Mouse (Mus musculus) lung, postnatal 0 days (tissue): ENCODE data around the gene Scaf1. TPM values are rescaled to one million over a fixed set of nuclear protein-coding genes. Genes with fewer than 3 reads are reported as not detected.
A peak's percentile ranks its signal among the peaks of the same experiment; 100 is the strongest.

ENCODE experiments used
- ATAC-seq: fragments of 200-750 bp; cut with Nextera tagmentation; 2 replicates; pipeline ENCODE4 v1.8.0; 2017; ENCODE audit warnings: moderate library complexity
- DNase-seq: peaks from one replicate; pipeline ENCODE4 v3.0.0-alpha.2; 2016; ENCODE audit warnings: low spot score
- H3K27ac ChIP-seq: fragments of 300-500 bp; sonication (generic); 2 replicates; pipeline ENCODE4 v1.5.1; 2014; ENCODE audit warnings: antibody characterized with exemption, mild to moderate bottlenecking, low read length, mixed read lengths
- H3K27me3 ChIP-seq: fragments of 300-500 bp; sonication (generic); replicated peaks from 2 replicates; pipeline ENCODE4 v1.6.1; 2014; ENCODE audit warnings: low read length, mixed read lengths; ENCODE audit not compliant: insufficient read depth
- H3K36me3 ChIP-seq: fragments of 300-500 bp; sonication (generic); 2 replicates; pipeline ENCODE4 v1.6.1; 2014; ENCODE audit warnings: low read length, mixed read lengths; ENCODE audit not compliant: insufficient read depth
- H3K4me1 ChIP-seq: fragments of 300-500 bp; sonication (generic); 2 replicates; pipeline ENCODE4 v1.6.1; 2014; ENCODE audit warnings: antibody characterized with exemption, low read depth, low read length, mixed read lengths; ENCODE audit not compliant: insufficient read depth
- H3K4me2 ChIP-seq: fragments of 300-500 bp; sonication (generic); replicated peaks from 2 replicates; pipeline ENCODE4 v1.6.1; 2014; ENCODE audit warnings: low read depth, mild to moderate bottlenecking, low read length, moderate library complexity, mixed read lengths
- H3K4me3 ChIP-seq: fragments of 300-500 bp; sonication (generic); 2 replicates; pipeline ENCODE4 v1.5.1; 2014; ENCODE audit warnings: low read depth, low read length
- H3K9ac ChIP-seq: fragments of 300-500 bp; sonication (generic); replicated peaks from 2 replicates; pipeline ENCODE4 v1.6.1; 2014; ENCODE audit warnings: low read depth, mild to moderate bottlenecking
- H3K9me3 ChIP-seq: fragments of 300-500 bp; sonication (generic); 2 replicates; pipeline ENCODE4 v1.6.1; 2016; ENCODE audit warnings: low read length, mixed read lengths
- CTCF ChIP-seq: IDR thresholded peaks from 2 replicates; pipeline ENCODE4 v1.5.1; 2016; ENCODE audit warnings: antibody characterized with exemption, mild to moderate bottlenecking
- EP300 ChIP-seq: IDR thresholded peaks from 2 replicates; pipeline ENCODE4 v1.6.1; 2016; ENCODE audit warnings: antibody characterized with exemption, mild to moderate bottlenecking, control low read depth
- WGBS: fragments of 180-500 bp; shearing (Covaris S2); extraction: QIAGEN DNeasy Blood & Tissue Kit; methylation state at CpG from one replicate; pipeline ENCODE4 v1.1.7; 2014; 5-methylcytosine and 5-hydroxymethylcytosine counted together
- polyA plus RNA-seq: library from polyadenylated mRNA; unstranded; fragments of >200 nt; fragmentation: Nextera tagmentation; extraction: Ambion mirVana; gene quantifications from 2 replicates; pipeline ENCODE4 v1.2.1, GENCODE M21; 2015

Scaf1 gene
- polyA plus RNA-seq, 1 experiment from 2014 or later: 18.1 TPM

DNA sequence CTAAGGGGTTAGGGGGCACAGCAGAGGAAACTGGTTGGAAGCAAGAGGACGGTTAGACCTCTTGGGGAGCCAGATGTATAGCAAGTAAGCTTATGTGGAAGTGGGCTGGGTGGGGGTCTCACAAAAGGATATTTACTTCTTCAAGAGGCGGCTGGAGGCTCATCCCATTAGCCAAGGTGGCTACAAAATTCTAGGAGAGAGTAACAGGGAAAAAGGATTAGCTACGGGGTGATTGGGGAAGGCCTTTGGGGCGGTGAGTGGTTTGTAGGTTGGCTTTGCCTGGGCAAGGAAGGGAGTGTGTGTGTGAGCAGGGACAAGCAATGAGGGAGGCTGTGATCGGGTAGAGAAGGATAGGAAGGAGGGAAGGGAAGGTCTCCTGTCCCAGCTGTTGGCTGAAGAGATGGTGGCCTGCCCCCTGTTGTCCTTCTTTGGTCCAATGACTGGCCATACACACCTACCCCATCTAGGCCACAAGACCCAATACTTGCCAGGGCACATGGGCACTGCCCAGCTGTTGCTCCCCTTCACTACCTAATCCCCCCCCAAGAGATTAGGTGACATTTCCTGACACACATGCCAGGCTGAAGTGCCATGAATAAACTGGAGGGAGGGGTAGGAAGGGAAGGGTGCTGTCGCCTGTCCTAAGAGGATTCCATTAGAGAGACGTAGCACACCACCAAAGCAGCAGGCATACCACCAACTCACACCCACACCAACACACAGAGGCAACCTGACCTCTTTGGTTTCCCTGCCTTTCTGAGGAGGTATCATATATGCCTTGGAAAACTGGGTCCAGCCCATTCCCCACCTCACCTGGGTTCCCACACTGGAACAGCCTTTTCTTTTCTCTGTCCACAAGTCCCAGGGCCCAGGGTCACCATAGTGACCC lies 32.0 kb downstream of the Scaf1 start:
- Histone ChIP-seq H3K36me3 (0 out of 2 replicates have a peak, but pooled peaks cover 18% of the 10 kb centered on the region), H3K27me3 (no peaks in the 10 kb centered on the region), H3K27ac (no peak overlapping the region), H3K4me1 (no peaks in the 10 kb centered on the region; the same call in 1 of the 2 replicates), H3K9me3 (no peaks in the 10 kb centered on the region), H3K4me3 (no peak overlapping the region), H3K4me2 (no peak overlapping the region), H3K9ac (no peak overlapping the region)
- DNase-seq: no peak
- no peak for ATAC-seq
- WGBS: 66% methylated on average over 7 of the region's 7 CpGs
- TF ChIP-seq CTCF: no peak
- TF ChIP-seq EP300: no peak

DNA sequence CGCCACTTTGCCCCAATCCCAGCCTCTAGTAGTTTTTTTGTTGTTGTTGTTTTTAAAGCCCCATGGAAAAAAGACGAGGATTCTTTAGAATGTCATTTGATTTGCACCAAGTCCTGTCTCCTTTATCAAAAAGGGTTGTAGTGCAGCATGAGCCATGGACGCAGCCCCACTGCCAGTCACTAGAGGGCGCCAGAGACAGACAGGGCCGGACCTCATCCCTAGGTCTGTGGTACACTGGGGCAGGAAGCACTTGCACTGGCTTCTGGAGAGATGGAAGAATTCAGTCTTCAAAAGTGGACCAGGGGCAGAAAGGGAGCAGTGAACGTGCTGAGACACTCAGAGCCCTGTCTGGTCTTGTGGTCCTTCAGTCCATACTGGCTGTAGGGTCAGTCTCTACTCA lies 33.1 kb downstream of the Scaf1 start:
- DNase-seq (peak; percentile 87), ATAC-seq (no peak)
- Histone ChIP-seq H3K4me3 (no peak overlapping the region), H3K9me3 (no peaks in the 10 kb centered on the region), H3K36me3 (peaks cover 18% of the 10 kb centered on the region; the same call in 1 of the 2 replicates), H3K4me2 (no peak overlapping the region), H3K9ac (no peak overlapping the region), H3K27me3 (no peaks in the 10 kb centered on the region), H3K4me1 (no peaks in the 10 kb centered on the region; the same call in 1 of the 2 replicates), H3K27ac (no peak overlapping the region)
- TF ChIP-seq CTCF (peak; percentile 98), EP300 (no peak)
- 24% methylated on average over 6 of the region's 6 CpGs for WGBS

DNA sequence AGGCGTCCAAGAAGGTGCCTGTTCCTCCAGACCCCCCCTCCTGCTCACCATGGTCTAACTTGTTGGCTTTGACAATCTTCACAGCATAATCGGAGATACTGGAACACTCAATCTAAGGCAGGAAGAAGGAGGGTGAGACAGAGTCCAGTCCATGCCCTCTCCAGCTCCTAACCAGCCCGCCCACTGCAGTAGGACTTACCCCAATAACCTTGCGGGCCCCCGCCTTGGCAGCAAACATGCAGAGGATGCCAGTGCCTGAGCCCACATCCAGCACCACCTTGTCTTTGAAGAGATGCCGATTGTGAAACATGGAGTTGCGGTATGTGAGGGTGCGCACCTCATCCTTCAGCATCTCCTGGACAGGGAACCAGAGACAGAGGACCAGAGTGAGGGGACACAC lies 34.6 kb downstream of the Scaf1 start:
- TF ChIP-seq EP300 (no peak), CTCF (no peak)
- no peak overlapping the region for H3K27ac ChIP-seq
- peaks cover 22% of the 10 kb centered on the region for H3K36me3 ChIP-seq
- no peaks in the 10 kb centered on the region for H3K27me3 ChIP-seq
- 97% methylated on average over 8 of the region's 8 CpGs for WGBS
- no peaks in the 10 kb centered on the region for H3K9me3 ChIP-seq
- no peak overlapping the region for H3K4me3 ChIP-seq
- H3K9ac ChIP-seq: no peak overlapping the region
- ATAC-seq (no peak), DNase-seq (no peak)
- no peaks in the 10 kb centered on the region for H3K4me1 ChIP-seq
- H3K4me2 ChIP-seq: no peak overlapping the region

DNA sequence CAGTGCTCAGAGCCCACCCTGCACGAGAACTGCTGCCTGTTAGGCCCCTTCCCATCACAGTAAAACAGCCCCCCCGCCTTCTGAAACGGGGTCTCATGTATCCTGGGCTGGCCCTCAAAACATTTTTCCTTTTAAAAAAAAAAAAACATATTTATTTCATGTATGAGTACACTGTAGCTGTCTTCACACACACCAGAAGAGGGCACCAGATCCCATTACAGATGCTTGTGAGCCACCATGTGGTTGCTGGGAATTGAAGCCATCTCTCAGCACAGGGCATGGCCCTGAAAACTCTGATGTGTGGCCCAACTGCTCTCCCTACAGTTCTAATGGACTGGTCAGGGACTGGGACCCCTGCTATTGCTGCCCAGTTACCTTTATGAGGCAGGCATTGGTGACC lies 37.9 kb downstream of the Scaf1 start:
- WGBS: 76% methylated on average over 3 of the region's 3 CpGs
- Histone ChIP-seq H3K4me3 (no peak overlapping the region), H3K4me1 (no peaks in the 10 kb centered on the region), H3K9ac (no peak overlapping the region), H3K9me3 (no peaks in the 10 kb centered on the region), H3K27ac (no peak overlapping the region), H3K27me3 (no peaks in the 10 kb centered on the region), H3K4me2 (no peak overlapping the region), H3K36me3 (peaks cover 22% of the 10 kb centered on the region)
- TF ChIP-seq CTCF (no peak), EP300 (no peak)
- ATAC-seq: no peak
- no peak for DNase-seq

DNA sequence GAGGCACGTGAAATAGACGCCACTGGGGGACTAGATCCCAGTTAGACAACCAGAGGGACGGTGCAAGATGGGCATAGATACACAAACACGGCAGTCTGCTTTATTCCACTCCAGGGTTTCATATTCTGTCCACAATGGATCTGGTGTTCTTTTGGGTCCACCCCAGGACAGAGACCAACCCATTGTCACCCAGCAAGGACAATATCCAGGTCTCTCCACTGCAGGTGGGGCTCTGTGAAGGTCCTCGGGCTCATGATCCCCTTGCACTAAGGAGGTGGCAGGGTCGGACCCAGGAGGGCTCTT lies 41.1 kb downstream of the Scaf1 start:
- no peak overlapping the region for H3K9ac ChIP-seq
- no peaks in the 10 kb centered on the region for H3K27me3 ChIP-seq
- peaks cover 11% of the 10 kb centered on the region for H3K36me3 ChIP-seq
- no peaks in the 10 kb centered on the region for H3K9me3 ChIP-seq
- DNase-seq (no peak), ATAC-seq (no peak)
- 11% methylated on average over 6 of the region's 6 CpGs for WGBS
- H3K27ac ChIP-seq: no peak overlapping the region
- H3K4me1 ChIP-seq: no peaks in the 10 kb centered on the region
- peak overlapping the region; percentile 57; the same call in 1 of the 2 replicates for H3K4me2 ChIP-seq
- TF ChIP-seq EP300 (no peak), CTCF (no peak)
- H3K4me3 ChIP-seq: no peak overlapping the region

DNA sequence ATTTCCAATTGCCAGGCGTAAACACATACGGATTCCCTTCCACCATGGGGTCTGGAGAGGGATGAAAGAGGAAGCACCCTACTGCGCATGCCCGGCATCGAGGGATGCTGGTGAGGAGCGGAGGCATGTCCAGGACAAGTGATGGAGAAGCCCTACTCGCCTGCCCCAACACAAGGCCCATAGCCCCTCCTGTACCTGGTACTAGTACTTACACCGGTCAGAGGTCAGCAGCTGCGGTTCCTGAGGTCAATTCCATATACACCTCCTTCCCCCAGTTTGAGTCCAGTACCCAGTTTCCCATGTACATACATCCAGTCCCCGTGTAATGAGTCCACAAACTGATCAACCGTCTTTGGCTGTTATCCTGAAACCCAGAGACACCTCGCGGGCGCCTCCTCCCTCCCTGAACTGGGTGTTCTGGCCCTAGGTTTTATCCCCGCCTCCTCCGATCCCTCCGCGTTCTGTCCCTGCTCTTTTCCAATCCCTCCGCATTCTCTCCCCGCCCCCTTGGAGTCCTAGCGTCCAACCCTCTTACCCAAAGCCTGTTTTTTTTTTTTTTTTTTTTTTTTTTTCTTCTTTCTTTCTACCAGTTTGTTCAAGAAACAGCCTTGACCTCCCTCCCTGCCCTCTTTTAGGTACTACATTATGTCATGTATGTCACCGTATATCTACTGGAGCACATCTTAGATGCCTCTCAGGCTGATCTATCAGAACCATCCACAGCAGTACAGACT lies 41.6 kb downstream of the Scaf1 start, which contains the start of gene Cpt1c:
TSS of gene Cpt1c (minus strand) at position 469 of the 734 bp plus-strand sequence.
- no peaks in the 10 kb centered on the region for H3K4me1 ChIP-seq
- no peaks in the 10 kb centered on the region for H3K9me3 ChIP-seq
- H3K9ac ChIP-seq: no peak within 1 kb of the TSS
- TF ChIP-seq CTCF (0 out of 2 replicates have a peak, but pooled peaks have one; percentile 13), EP300 (no peak)
- peak within 1 kb of the TSS; percentile 30 for H3K4me3 ChIP-seq
- H3K36me3 ChIP-seq: peaks cover 6% of the 10 kb centered on the region
- H3K27me3 ChIP-seq: no peaks in the 10 kb centered on the region
- 4% methylated on average over 20 of the region's 22 CpGs for whole genome bisulfite sequencing
- DNase-seq (peak; percentile 88), ATAC-seq (peak; percentile 30)
- H3K4me2 ChIP-seq: peak within 1 kb of the TSS; percentile 57
- 0 out of 2 replicates have a peak within 1 kb of the TSS, but pooled peaks have one; percentile 26 for H3K27ac ChIP-seq
